Mouse (Mus musculus) CH12.LX (cell line): ENCODE data around the gene Hfe2.

Experiments
- BHLHE40 ChIP-seq: IDR thresholded peaks from 2 replicates; pipeline ENCODE4 v1.6.1; 2011; ENCODE audit warnings: mild to moderate bottlenecking, low read depth, low read length, improper control_type of control experiment
- CHD2 ChIP-seq: IDR thresholded peaks from 2 replicates; pipeline ENCODE4 v1.6.1; 2011; ENCODE audit warnings: low read length, improper control_type of control experiment
- CTCF ChIP-seq, 2 experiments: IDR thresholded peaks in 1 of 2; conservative IDR thresholded peaks in 1 of 2; 2 replicates each; pipeline ENCODE4 v1.5.1; 2011 to 2012; ENCODE audit warnings: low read depth in 2 of 2, low read length in 2 of 2, improper control_type of control experiment in 1 of 2, inconsistent platforms in 1 of 2, mild to moderate bottlenecking in 1 of 2, moderate library complexity in 1 of 2
- ETS1 ChIP-seq: conservative IDR thresholded peaks from 2 replicates; pipeline ENCODE4 v1.6.1; 2012; ENCODE audit warnings: low read depth, mild to moderate bottlenecking, inconsistent platforms, low read length, improper control_type of control experiment, moderate library complexity
- HCFC1 ChIP-seq: IDR thresholded peaks from 2 replicates; pipeline ENCODE4 v1.6.1; 2012; ENCODE audit warnings: low read depth, mild to moderate bottlenecking, inconsistent platforms, low read length, improper control_type of control experiment
- NRF1 ChIP-seq: IDR thresholded peaks from 2 replicates; pipeline ENCODE4 v1.6.1; 2014; ENCODE audit warnings: low read depth, mild to moderate bottlenecking, inconsistent platforms, low read length, improper control_type of control experiment, moderate library complexity
- POLR2A ChIP-seq: IDR thresholded peaks from 2 replicates; pipeline ENCODE4 v1.6.1; 2011; ENCODE audit warnings: low read depth, mild to moderate bottlenecking, improper control_type of control experiment, low read length
- RAD21 ChIP-seq: IDR thresholded peaks from 2 replicates; pipeline ENCODE4 v1.6.1; 2011; ENCODE audit warnings: low read depth, mild to moderate bottlenecking, low read length, improper control_type of control experiment, moderate library complexity
- USF1 ChIP-seq: IDR thresholded peaks from 2 replicates; pipeline ENCODE4 v1.6.1; 2014; ENCODE audit warnings: low read depth, mild to moderate bottlenecking, inconsistent platforms, low read length, improper control_type of control experiment

DNA sequence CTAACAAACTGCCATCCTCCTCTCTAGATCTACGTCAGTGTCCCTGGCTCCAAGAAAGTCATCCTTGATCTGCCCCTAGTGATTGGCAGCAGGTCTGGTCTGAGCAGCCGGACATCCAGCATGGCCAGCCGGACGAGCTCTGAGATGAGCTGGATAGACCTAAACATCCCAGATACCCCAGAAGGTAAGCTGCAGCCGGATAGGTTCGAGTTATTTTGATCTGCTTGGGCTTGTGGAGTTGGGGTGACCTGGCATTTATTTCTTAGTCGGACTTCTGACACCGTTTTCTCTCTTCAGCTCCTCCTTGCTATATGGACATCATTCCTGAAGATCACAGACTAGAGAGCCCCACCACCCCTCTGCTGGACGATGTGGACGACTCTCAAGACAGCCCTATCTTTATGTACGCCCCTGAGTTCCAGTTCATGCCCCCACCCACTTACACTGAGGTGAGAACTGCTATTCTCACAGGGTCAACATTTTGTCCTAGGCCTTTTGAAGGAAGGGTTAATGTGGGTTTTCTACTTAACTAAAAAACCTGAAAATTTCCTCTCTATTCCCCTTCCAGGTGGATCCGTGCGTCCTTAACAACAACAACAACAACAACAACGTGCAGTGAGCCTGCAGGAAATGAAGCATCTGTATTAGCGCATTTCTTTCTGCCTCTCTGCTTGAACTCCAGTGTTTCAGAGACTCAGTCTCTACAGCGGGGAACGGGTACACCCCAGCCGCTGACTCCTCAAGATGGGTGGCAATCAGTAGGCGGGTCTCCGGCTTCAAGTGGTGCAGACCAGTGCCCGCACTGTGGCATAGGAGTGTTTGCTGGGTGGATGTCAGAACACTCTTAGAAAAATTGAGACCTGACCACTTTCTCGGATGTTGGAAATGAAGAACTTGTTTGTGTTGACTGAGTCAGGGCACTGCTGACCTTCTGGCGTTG, 35.2 kb downstream of the Hfe2 start:
- TF ChIP-seq RAD21 (no peak), HCFC1 (no peak), CTCF (conservative IDR thresholded peaks at IDR 0.05 in 1 of 2, IDR thresholded peaks at IDR 0.05 in 1 of 2; ENCODE audit: low read depth in 2 of 2, low read length in 2 of 2) (no peak), USF1 (no peak), CHD2 (no peak), POLR2A (no peak), ETS1 (no peak), NRF1 (0 out of 2 replicates have a peak, but pooled peaks have one; percentile 4), BHLHE40 (no peak)
